Mouse (Mus musculus) intestine, embryonic 14.5 days (tissue): ENCODE results near the gene Pmm2. TPM values are rescaled to one million over a fixed set of nuclear protein-coding genes. Genes with fewer than 3 reads are reported as not detected.

ENCODE experiments used
- ATAC-seq: fragments of 200-750 bp; cut with Nextera tagmentation; replicated peaks from 2 replicates; pipeline ENCODE4 v1.8.0; 2017; ENCODE audit warnings: low read depth, moderate number of reproducible peaks, moderate TSS enrichment, moderate library complexity; ENCODE audit not compliant: low FRiP score, low TSS enrichment
- DNase-seq: peaks from one replicate; pipeline ENCODE4 v3.0.0-alpha.2; 2018; ENCODE audit warnings: low spot score
- H3K27ac ChIP-seq: fragments of 300-500 bp; sonication (generic); 2 replicates; pipeline ENCODE4 v1.5.1; 2014; ENCODE audit warnings: low read depth, mild to moderate bottlenecking, control low read depth
- H3K27me3 ChIP-seq: fragments of 300-500 bp; sonication (generic); replicated peaks from 2 replicates; pipeline ENCODE4 v1.6.1; 2014; ENCODE audit warnings: low read length, control low read depth; ENCODE audit not compliant: control insufficient read depth, insufficient read depth
- H3K36me3 ChIP-seq: fragments of 300-500 bp; sonication (generic); 2 replicates; pipeline ENCODE4 v1.6.1; 2014; ENCODE audit warnings: low read length, control low read depth; ENCODE audit not compliant: control insufficient read depth, insufficient read depth
- H3K4me1 ChIP-seq: fragments of 300-500 bp; sonication (generic); replicated peaks from 2 replicates; pipeline ENCODE4 v1.6.1; 2014; ENCODE audit warnings: low read length, control low read depth, mixed read lengths; ENCODE audit not compliant: control insufficient read depth, insufficient read depth
- H3K4me2 ChIP-seq: fragments of 300-500 bp; sonication (generic); 2 replicates; pipeline ENCODE4 v1.6.1; 2014; ENCODE audit warnings: low read length
- H3K4me3 ChIP-seq: fragments of 300-500 bp; sonication (generic); 2 replicates; pipeline ENCODE4 v1.5.1; 2014; ENCODE audit warnings: low read depth, low read length, control low read depth, mixed read lengths
- H3K9ac ChIP-seq: fragments of 300-500 bp; sonication (generic); 2 replicates; pipeline ENCODE4 v1.6.1; 2014; ENCODE audit warnings: mild to moderate bottlenecking, low read length
- H3K9me3 ChIP-seq: fragments of 300-500 bp; sonication (generic); 2 replicates; pipeline ENCODE4 v1.6.1; 2016; ENCODE audit warnings: low read length, control low read depth; ENCODE audit not compliant: control insufficient read depth
- WGBS: fragments of 180-500 bp; shearing (Covaris S2); extraction: QIAGEN DNeasy Blood & Tissue Kit; methylation state at CpG from one replicate; pipeline ENCODE4 v1.1.7; 2014; 5-methylcytosine and 5-hydroxymethylcytosine counted together
- polyA plus RNA-seq: library from polyadenylated mRNA; unstranded; fragments of >200 nt; fragmentation: Nextera tagmentation; extraction: Ambion mirVana; gene quantifications from 2 replicates; pipeline ENCODE4 v1.2.1, GENCODE M21; 2014

Gene Pmm2
- polyA plus RNA-seq, 1 experiment from 2014 or later, result 73.1 TPM

- 86% methylated on average over 4 of the region's 4 CpGs for WGBS
- DNase-seq, result no peak
- no peak for ATAC-seq
- H3K27ac ChIP-seq, result no peak overlapping the region
- H3K27me3 ChIP-seq, result no peaks in the 10 kb centered on the region
- H3K9me3 ChIP-seq, result no peaks in the 10 kb centered on the region
- H3K4me2 ChIP-seq, result no peak overlapping the region
- no peaks in the 10 kb centered on the region for H3K4me1 ChIP-seq
- H3K9ac ChIP-seq, result no peak overlapping the region
- H3K36me3 ChIP-seq, result no peaks in the 10 kb centered on the region
- no peak overlapping the region for H3K4me3 ChIP-seq
Observed at GRCm38 (mm10) chr16:8678676-8679075, 41.2 kb downstream of the Pmm2 start.

GRCm38 (mm10) chr16:8679780-8680179 is 42.3 kb downstream of the Pmm2 start:
- Histone ChIP-seq H3K9ac (no peak overlapping the region), H3K36me3 (no peaks in the 10 kb centered on the region), H3K27ac (no peak overlapping the region), H3K9me3 (no peaks in the 10 kb centered on the region), H3K4me2 (no peak overlapping the region), H3K4me3 (no peak overlapping the region), H3K27me3 (no peaks in the 10 kb centered on the region), H3K4me1 (no peaks in the 10 kb centered on the region)
- DNase-seq (no peak), ATAC-seq (no peak)
- 63% methylated on average over 3 of the region's 3 CpGs for WGBS

- H3K4me2 ChIP-seq, result no peak within 1 kb of the TSS
- H3K36me3 ChIP-seq, result no peaks in the 10 kb centered on the region
- 88% methylated on average over 5 of the region's 5 CpGs for WGBS
- DNase-seq (no peak), ATAC-seq (no peak)
- H3K4me1 ChIP-seq, result no peaks in the 10 kb centered on the region
- no peaks in the 10 kb centered on the region for H3K9me3 ChIP-seq
- H3K4me3 ChIP-seq, result no peak within 1 kb of the TSS
- H3K9ac ChIP-seq, result no peak within 1 kb of the TSS
- no peak within 1 kb of the TSS for H3K27ac ChIP-seq
- H3K27me3 ChIP-seq, result no peaks in the 10 kb centered on the region
Observed at GRCm38 (mm10) chr16:8680470-8680869, 43.0 kb downstream of the Pmm2 start, which contains the start of gene Gm5767. TSS of gene Gm5767 (plus strand) at chr16:8680770.

GRCm38 (mm10) chr16:8685087-8685486 is 47.6 kb downstream of the Pmm2 start:
- Histone ChIP-seq H3K9ac (no peak overlapping the region), H3K36me3 (peaks cover 31% of the 10 kb centered on the region), H3K4me1 (no peaks in the 10 kb centered on the region), H3K4me2 (no peak overlapping the region), H3K27me3 (no peaks in the 10 kb centered on the region), H3K9me3 (no peaks in the 10 kb centered on the region), H3K4me3 (no peak overlapping the region), H3K27ac (no peak overlapping the region)
- 55% methylated on average over 4 of the region's 4 CpGs for WGBS
- ATAC-seq, result no peak
- DNase-seq, result no peak

GRCm38 (mm10) chr16:8686121-8686870 is 48.8 kb downstream of the Pmm2 start:
- Histone ChIP-seq H3K4me1 (no peaks in the 10 kb centered on the region), H3K27me3 (no peaks in the 10 kb centered on the region), H3K9ac (no peak overlapping the region), H3K4me3 (no peak overlapping the region), H3K36me3 (peaks cover 43% of the 10 kb centered on the region), H3K9me3 (no peaks in the 10 kb centered on the region), H3K27ac (no peak overlapping the region), H3K4me2 (no peak overlapping the region)
- DNase-seq, result peak; percentile 79
- WGBS, result 62% methylated on average over 7 of the region's 7 CpGs
- ATAC-seq, result peak; percentile 28; the same call in 1 of the 2 replicates

- Histone ChIP-seq H3K27ac (no peak overlapping the region), H3K9ac (no peak overlapping the region), H3K4me2 (no peak overlapping the region), H3K4me3 (no peak overlapping the region), H3K9me3 (no peaks in the 10 kb centered on the region), H3K27me3 (no peaks in the 10 kb centered on the region), H3K4me1 (no peaks in the 10 kb centered on the region), H3K36me3 (peaks cover 51% of the 10 kb centered on the region)
- WGBS, result 73% methylated on average over 11 of the region's 11 CpGs
- ATAC-seq (peak; percentile 18; the same call in 1 of the 2 replicates), DNase-seq (no peak)
Observed at GRCm38 (mm10) chr16:8686871-8687535, 49.5 kb downstream of the Pmm2 start.

GRCm38 (mm10) chr16:8687559-8688112 is 50.2 kb downstream of the Pmm2 start:
- no peak overlapping the region for H3K4me3 ChIP-seq
- H3K36me3 ChIP-seq, result peaks cover 57% of the 10 kb centered on the region
- no peaks in the 10 kb centered on the region for H3K27me3 ChIP-seq
- H3K4me1 ChIP-seq, result no peaks in the 10 kb centered on the region
- no peak overlapping the region for H3K9ac ChIP-seq
- H3K4me2 ChIP-seq, result no peak overlapping the region
- DNase-seq (no peak), ATAC-seq (no peak)
- no peaks in the 10 kb centered on the region for H3K9me3 ChIP-seq
- H3K27ac ChIP-seq, result no peak overlapping the region

GRCm38 (mm10) chr16:8689979-8690656 is 52.6 kb downstream of the Pmm2 start:
- WGBS, result 93% methylated on average over 11 of the region's 11 CpGs
- Histone ChIP-seq H3K27ac (no peak overlapping the region), H3K4me3 (no peak overlapping the region), H3K9ac (no peak overlapping the region), H3K9me3 (no peaks in the 10 kb centered on the region), H3K36me3 (peaks cover 82% of the 10 kb centered on the region), H3K4me2 (no peak overlapping the region), H3K27me3 (no peaks in the 10 kb centered on the region), H3K4me1 (no peaks in the 10 kb centered on the region)
- DNase-seq (no peak), ATAC-seq (no peak)
